Mouse (Mus musculus) hematopoietic stem cell, adult 5-6 weeks (primary cell): ENCODE data around the gene Slc30a7. TPM values are rescaled to one million over a fixed set of nuclear protein-coding genes. Genes with fewer than 3 reads are reported as not detected.
A peak's percentile ranks its signal among the peaks of the same experiment; 100 is the strongest.

ENCODE experiments used
- ATAC-seq, 2 experiments: fragments of 125-278 bp in 1 of 2; replicated peaks in 1 of 2; 2 replicates each; pipeline ENCODE4 v1.8.0; 2016 to 2017; ENCODE audit warnings: inconsistent platforms in 2 of 2, mild to moderate bottlenecking in 2 of 2, moderate number of reproducible peaks in 2 of 2, low read depth in 1 of 2, moderate TSS enrichment in 1 of 2; ENCODE audit not compliant: low FRiP score in 2 of 2, poor library complexity in 2 of 2, severe bottlenecking in 2 of 2, insufficient read depth in 1 of 2, low TSS enrichment in 1 of 2
- total RNA-seq: library from RNA; stranded (forward); fragments of 172-1452, 232-1000 nt; gene quantifications from 2 replicates; pipeline ENCODE4 v1.2.3, GENCODE M21; 2017

Gene Slc30a7
- total RNA-seq, 1 experiment from 2014 or later: 50.4 TPM

GRCm38 (mm10) chr3:115961311-115962027 lies 45.7 kb downstream of the Slc30a7 start:
- ATAC-seq: no peak

- ATAC-seq: no peak
Measured at GRCm38 (mm10) chr3:115957223-115957622, 50.0 kb downstream of the Slc30a7 start.

DNA sequence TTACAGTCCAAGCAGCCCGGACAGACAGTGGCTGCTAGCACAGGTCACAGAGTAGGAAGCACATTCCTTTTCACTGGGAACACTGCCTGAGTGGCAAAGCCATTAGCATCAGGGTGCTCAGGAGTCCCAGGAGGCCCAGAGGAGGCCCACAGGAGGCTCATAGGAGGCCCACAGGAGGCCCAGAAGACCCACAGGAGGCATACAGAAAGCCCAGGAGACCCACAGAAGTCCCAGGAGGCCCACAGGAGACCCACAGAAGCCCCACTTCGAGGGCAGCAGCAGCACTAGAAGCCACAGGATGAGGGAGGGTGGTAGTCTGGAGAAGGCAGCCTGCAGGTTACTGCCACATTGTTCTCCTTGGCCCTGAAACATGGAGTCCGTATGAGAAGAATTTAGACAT lies 54.1 kb downstream of the Slc30a7 start:
- no peak for ATAC-seq

DNA sequence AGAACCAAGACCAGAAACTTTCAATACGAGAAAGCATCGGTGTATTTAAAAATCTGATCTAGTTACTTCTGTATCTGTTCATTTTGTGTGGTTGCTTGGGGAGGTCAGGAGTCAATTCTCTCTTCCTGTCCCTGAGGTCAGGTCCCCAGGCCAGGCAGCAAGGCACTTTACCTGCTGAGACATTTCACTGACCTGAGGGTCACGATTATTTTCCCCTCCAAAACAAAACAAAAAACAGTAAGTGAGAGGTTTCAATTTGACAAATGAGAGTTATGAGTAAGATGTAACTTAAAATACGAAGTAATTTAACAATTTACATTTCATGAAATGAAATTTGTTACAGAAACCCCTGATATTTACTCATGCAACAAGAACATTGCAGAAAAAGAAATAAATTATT lies 54.9 kb downstream of the Slc30a7 start:
- ATAC-seq: no peak

- ATAC-seq: no peak
Measured at GRCm38 (mm10) chr3:115951221-115951620, 56.0 kb downstream of the Slc30a7 start.

- ATAC-seq: no peak
Measured at GRCm38 (mm10) chr3:115949921-115950877, 57.0 kb downstream of the Slc30a7 start.

DNA sequence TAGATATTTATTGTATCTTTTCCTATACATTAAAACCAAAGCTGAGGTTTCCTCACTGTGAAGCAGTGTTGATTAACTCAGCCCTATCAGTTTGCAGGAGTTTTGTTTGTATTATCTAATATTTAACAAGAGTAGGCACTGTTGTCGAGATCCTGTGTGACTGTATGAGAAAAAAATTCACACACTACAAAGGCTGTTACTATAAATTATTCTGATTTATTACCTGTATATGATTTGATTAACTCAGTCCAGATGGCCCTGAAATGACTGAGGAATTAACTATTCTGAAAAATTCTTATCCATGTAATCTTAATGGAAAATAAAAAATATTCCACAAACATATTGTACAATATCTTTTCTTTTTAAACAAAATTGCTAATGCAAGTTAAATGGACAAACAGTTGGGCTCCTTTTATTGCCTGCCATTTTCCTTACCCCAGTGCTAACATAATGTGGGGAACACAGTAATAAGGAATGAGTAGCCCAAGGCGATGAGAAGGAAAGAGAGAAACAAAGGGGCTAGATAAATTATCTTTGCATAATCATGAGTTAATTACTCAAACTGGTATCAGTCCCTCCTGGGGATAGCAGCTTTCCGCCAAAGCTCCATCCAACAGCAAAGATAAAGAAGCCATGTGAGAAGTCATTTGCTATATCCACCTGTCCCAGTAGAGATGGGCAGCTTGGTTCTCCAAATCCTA lies 57.8 kb downstream of the Slc30a7 start:
- no peak for ATAC-seq

DNA sequence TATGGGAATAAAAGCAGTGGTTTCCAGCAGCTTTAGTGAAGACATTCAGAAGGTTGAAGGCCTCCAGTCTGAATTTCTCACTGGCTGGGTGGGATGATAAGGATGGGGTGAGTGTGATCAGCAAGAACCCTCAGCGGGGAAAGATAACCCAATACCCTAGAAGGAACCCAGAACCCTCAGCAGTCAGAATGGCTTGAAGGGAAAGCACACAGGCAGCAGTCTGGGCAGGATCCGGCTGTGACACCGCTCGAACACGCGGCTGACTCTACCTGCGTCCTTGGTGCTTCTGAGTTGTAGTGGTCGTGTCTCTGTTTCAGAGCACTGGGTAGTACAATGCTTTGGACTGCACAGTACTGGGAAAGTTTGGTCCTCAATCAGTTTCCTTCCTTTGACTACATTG lies 60.9 kb downstream of the Slc30a7 start:
- no peak for ATAC-seq

GRCm38 (mm10) chr3:115944376-115944775 lies 62.8 kb downstream of the Slc30a7 start:
- ATAC-seq: no peak

GRCm38 (mm10) chr3:115941464-115941863 lies 65.7 kb downstream of the Slc30a7 start:
- ATAC-seq: no peak

- ATAC-seq: no peak
Measured at GRCm38 (mm10) chr3:115940510-115940909, 66.7 kb downstream of the Slc30a7 start.

- ATAC-seq: no peak
Measured at GRCm38 (mm10) chr3:115937807-115938206, 69.4 kb downstream of the Slc30a7 start.

DNA sequence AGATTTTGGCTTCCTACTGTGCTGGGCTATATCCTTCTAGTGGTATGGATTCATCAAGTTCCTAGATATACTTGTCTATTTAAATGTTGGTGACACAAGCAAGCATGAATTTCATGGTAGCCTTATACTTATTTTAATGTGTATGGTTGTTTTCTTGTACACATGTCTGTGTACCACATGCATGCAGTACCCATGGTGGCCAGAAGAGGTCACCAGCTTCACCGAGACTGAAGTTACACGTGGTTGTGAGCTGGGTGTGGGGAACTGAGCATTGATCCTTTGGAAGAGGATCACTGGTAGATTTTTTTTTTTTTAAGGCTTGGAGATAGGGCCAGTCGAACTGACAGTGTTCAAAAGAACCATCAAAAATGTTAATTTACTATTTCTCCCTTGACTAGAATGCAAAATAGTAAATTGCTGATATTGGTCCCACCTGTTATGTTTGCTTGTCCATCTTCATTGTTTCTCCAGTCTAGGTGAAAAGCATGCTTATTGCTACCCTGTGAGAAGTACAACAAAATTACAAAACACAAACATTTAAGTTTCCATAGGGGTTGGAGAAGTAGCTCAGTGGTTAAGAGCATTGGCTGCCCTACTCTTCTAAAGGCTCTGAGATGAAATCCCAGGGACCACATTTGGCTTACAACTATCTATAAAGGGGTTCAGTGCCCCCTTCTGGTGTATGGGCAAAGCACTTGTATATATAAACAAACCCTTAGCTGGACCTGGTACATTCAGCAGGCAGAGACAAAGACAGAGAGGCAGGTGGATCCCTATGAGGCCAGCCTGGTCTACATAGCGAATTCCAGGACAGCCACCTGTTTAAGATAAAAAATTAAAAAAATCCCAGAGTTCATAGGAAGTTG lies 70.2 kb downstream of the Slc30a7 start:
- peak; percentile 53 to 72; a peak in 3 of 4 replicates for ATAC-seq

- ATAC-seq: no peak
Measured at GRCm38 (mm10) chr3:115933293-115934186, 73.7 kb downstream of the Slc30a7 start.

- no peak for ATAC-seq
Measured at GRCm38 (mm10) chr3:115931701-115932100, 75.5 kb downstream of the Slc30a7 start.

GRCm38 (mm10) chr3:115926531-115926930 lies 80.7 kb downstream of the Slc30a7 start:
- no peak for ATAC-seq
